Mouse (Mus musculus): ENCODE results near the gene Zfp142. TPM values are rescaled to one million over a fixed set of nuclear protein-coding genes. Genes with fewer than 3 reads are reported as not detected.

Gene Zfp142
- 7.1 and 7.8 TPM in 2 replicates for polyA plus RNA-seq (2014; fragmentation: Nextera tagmentation; extraction: Ambion mirVana)

GRCm38 (mm10) chr1:74587773-74588445, at the start of gene Zfp142, which contains the start of gene Bcs1l:
Gene Zfp142, minus strand, starts transcription at chr1:74588246.
Gene Bcs1l, plus strand, starts transcription at chr1:74588289.
- no peaks in the 10 kb centered on the region for H3K4me1 ChIP-seq (ENCODE audit: control insufficient read depth, insufficient read depth, low read length)
- peak within 1 kb of the TSS; percentile 78 for H3K9ac ChIP-seq (replicated peaks; ENCODE audit: low read length)
- ATAC-seq (replicated peaks; ENCODE audit: insufficient number of reproducible peaks, low FRiP score, low TSS enrichment, low read depth), result peak; percentile 99
- H3K9me3 ChIP-seq (replicated peaks; ENCODE audit: control insufficient read depth, low read length), result no peaks in the 10 kb centered on the region
- peak within 1 kb of the TSS; percentile 83 for H3K4me3 ChIP-seq (ENCODE audit: low read depth, low read length)
- no peaks in the 10 kb centered on the region for H3K27me3 ChIP-seq (ENCODE audit: control insufficient read depth, insufficient read depth, low read length)
- H3K36me3 ChIP-seq (replicated peaks; ENCODE audit: control insufficient read depth, insufficient read depth, low read depth, low read length), result no peaks in the 10 kb centered on the region
- peak within 1 kb of the TSS; percentile 63 for H3K27ac ChIP-seq (replicated peaks; ENCODE audit: low read depth, low read length)
- DNase-seq (ENCODE audit: low spot score), result peak; percentile 100
- peak within 1 kb of the TSS; percentile 74 for H3K4me2 ChIP-seq (ENCODE audit: low read depth, low read length)
- 0% methylated on average over 48 of the region's 48 CpGs for WGBS

- Histone ChIP-seq H3K4me1 (ENCODE audit: control insufficient read depth, insufficient read depth, low read length) (no peaks in the 10 kb centered on the region), H3K27ac (replicated peaks; ENCODE audit: low read depth, low read length) (no peak overlapping the region), H3K9ac (replicated peaks; ENCODE audit: low read length) (no peak overlapping the region), H3K9me3 (replicated peaks; ENCODE audit: control insufficient read depth, low read length) (no peaks in the 10 kb centered on the region), H3K36me3 (replicated peaks; ENCODE audit: control insufficient read depth, insufficient read depth, low read depth, low read length) (no peaks in the 10 kb centered on the region), H3K4me2 (ENCODE audit: low read depth, low read length) (no peak overlapping the region), H3K27me3 (ENCODE audit: control insufficient read depth, insufficient read depth, low read length) (no peaks in the 10 kb centered on the region), H3K4me3 (ENCODE audit: low read depth, low read length) (no peak overlapping the region)
- WGBS, result 89% methylated on average over 4 of the region's 4 CpGs
- DNase-seq (ENCODE audit: low spot score), result no peak
- ATAC-seq (replicated peaks; ENCODE audit: insufficient number of reproducible peaks, low FRiP score, low TSS enrichment, low read depth), result no peak
Observed at GRCm38 (mm10) chr1:74632734-74633133, 44.7 kb upstream of the Zfp142 start.

GRCm38 (mm10) chr1:74628001-74628400, 40.0 kb upstream of the Zfp142 start:
- DNase-seq (ENCODE audit: low spot score) (no peak), ATAC-seq (replicated peaks; ENCODE audit: insufficient number of reproducible peaks, low FRiP score, low TSS enrichment, low read depth) (no peak)
- H3K4me1 ChIP-seq (ENCODE audit: control insufficient read depth, insufficient read depth, low read length), result no peaks in the 10 kb centered on the region
- no peak overlapping the region for H3K9ac ChIP-seq (replicated peaks; ENCODE audit: low read length)
- WGBS, result 35% methylated on average over 7 of the region's 7 CpGs
- H3K4me2 ChIP-seq (ENCODE audit: low read depth, low read length), result no peak overlapping the region
- H3K9me3 ChIP-seq (replicated peaks; ENCODE audit: control insufficient read depth, low read length), result no peaks in the 10 kb centered on the region
- no peak overlapping the region for H3K4me3 ChIP-seq (ENCODE audit: low read depth, low read length)
- no peaks in the 10 kb centered on the region for H3K27me3 ChIP-seq (ENCODE audit: control insufficient read depth, insufficient read depth, low read length)
- H3K27ac ChIP-seq (replicated peaks; ENCODE audit: low read depth, low read length), result no peak overlapping the region
- H3K36me3 ChIP-seq (replicated peaks; ENCODE audit: control insufficient read depth, insufficient read depth, low read depth, low read length), result no peaks in the 10 kb centered on the region

GRCm38 (mm10) chr1:74626076-74626475, 38.0 kb upstream of the Zfp142 start:
- Histone ChIP-seq H3K4me2 (ENCODE audit: low read depth, low read length) (no peak overlapping the region), H3K9ac (replicated peaks; ENCODE audit: low read length) (no peak overlapping the region), H3K4me3 (ENCODE audit: low read depth, low read length) (no peak overlapping the region), H3K4me1 (ENCODE audit: control insufficient read depth, insufficient read depth, low read length) (no peaks in the 10 kb centered on the region), H3K27ac (replicated peaks; ENCODE audit: low read depth, low read length) (no peak overlapping the region), H3K27me3 (ENCODE audit: control insufficient read depth, insufficient read depth, low read length) (no peaks in the 10 kb centered on the region), H3K9me3 (replicated peaks; ENCODE audit: control insufficient read depth, low read length) (no peaks in the 10 kb centered on the region), H3K36me3 (replicated peaks; ENCODE audit: control insufficient read depth, insufficient read depth, low read depth, low read length) (no peaks in the 10 kb centered on the region)
- ATAC-seq (replicated peaks; ENCODE audit: insufficient number of reproducible peaks, low FRiP score, low TSS enrichment, low read depth) (no peak), DNase-seq (ENCODE audit: low spot score) (no peak)
- WGBS, result 84% methylated on average over 4 of the region's 4 CpGs

GRCm38 (mm10) chr1:74624183-74624582, 36.1 kb upstream of the Zfp142 start:
- H3K27ac ChIP-seq (replicated peaks; ENCODE audit: low read depth, low read length), result no peak overlapping the region
- no peak overlapping the region for H3K4me3 ChIP-seq (ENCODE audit: low read depth, low read length)
- H3K4me1 ChIP-seq (ENCODE audit: control insufficient read depth, insufficient read depth, low read length), result no peaks in the 10 kb centered on the region
- ATAC-seq (replicated peaks; ENCODE audit: insufficient number of reproducible peaks, low FRiP score, low TSS enrichment, low read depth), result no peak
- WGBS, result 88% methylated on average over 1 of the region's 1 CpGs
- H3K9me3 ChIP-seq (replicated peaks; ENCODE audit: control insufficient read depth, low read length), result no peaks in the 10 kb centered on the region
- no peak for DNase-seq (ENCODE audit: low spot score)
- H3K36me3 ChIP-seq (replicated peaks; ENCODE audit: control insufficient read depth, insufficient read depth, low read depth, low read length), result no peaks in the 10 kb centered on the region
- H3K27me3 ChIP-seq (ENCODE audit: control insufficient read depth, insufficient read depth, low read length), result no peaks in the 10 kb centered on the region
- H3K4me2 ChIP-seq (ENCODE audit: low read depth, low read length), result no peak overlapping the region
- H3K9ac ChIP-seq (replicated peaks; ENCODE audit: low read length), result no peak overlapping the region

- Histone ChIP-seq H3K27ac (replicated peaks; ENCODE audit: low read depth, low read length) (no peak within 1 kb of the TSS), H3K36me3 (replicated peaks; ENCODE audit: control insufficient read depth, insufficient read depth, low read depth, low read length) (no peaks in the 10 kb centered on the region; the same call in 1 of the 2 replicates), H3K9ac (replicated peaks; ENCODE audit: low read length) (peak within 1 kb of the TSS; percentile 80), H3K4me1 (ENCODE audit: control insufficient read depth, insufficient read depth, low read length) (no peaks in the 10 kb centered on the region), H3K27me3 (ENCODE audit: control insufficient read depth, insufficient read depth, low read length) (no peaks in the 10 kb centered on the region), H3K4me3 (ENCODE audit: low read depth, low read length) (peak within 1 kb of the TSS; percentile 87), H3K4me2 (ENCODE audit: low read depth, low read length) (peak within 1 kb of the TSS; percentile 46), H3K9me3 (replicated peaks; ENCODE audit: control insufficient read depth, low read length) (no peaks in the 10 kb centered on the region)
- WGBS, result 8% methylated on average over 25 of the region's 25 CpGs
- ATAC-seq (replicated peaks; ENCODE audit: insufficient number of reproducible peaks, low FRiP score, low TSS enrichment, low read depth), result peak; percentile 77
- DNase-seq (ENCODE audit: low spot score), result peak; percentile 97
Observed at GRCm38 (mm10) chr1:74601267-74601962, 13.4 kb upstream of the Zfp142 start, which contains the start of the genes Rnf25 and Stk36. Gene Rnf25, minus strand, starts transcription at chr1:74601397. Gene Stk36, plus strand, starts transcription at chr1:74601445.

- 9% methylated on average over 23 of the region's 26 CpGs for WGBS
- H3K4me3 ChIP-seq (ENCODE audit: low read depth, low read length), result peak overlapping the region; percentile 87
- peak overlapping the region; percentile 80 for H3K9ac ChIP-seq (replicated peaks; ENCODE audit: low read length)
- DNase-seq (ENCODE audit: low spot score) (no peak), ATAC-seq (replicated peaks; ENCODE audit: insufficient number of reproducible peaks, low FRiP score, low TSS enrichment, low read depth) (peak; percentile 73)
- no peaks in the 10 kb centered on the region; the same call in 1 of the 2 replicates for H3K36me3 ChIP-seq (replicated peaks; ENCODE audit: control insufficient read depth, insufficient read depth, low read depth, low read length)
- H3K27me3 ChIP-seq (ENCODE audit: control insufficient read depth, insufficient read depth, low read length), result no peaks in the 10 kb centered on the region
- no peaks in the 10 kb centered on the region for H3K9me3 ChIP-seq (replicated peaks; ENCODE audit: control insufficient read depth, low read length)
- no peaks in the 10 kb centered on the region for H3K4me1 ChIP-seq (ENCODE audit: control insufficient read depth, insufficient read depth, low read length)
- peak overlapping the region; percentile 46 for H3K4me2 ChIP-seq (ENCODE audit: low read depth, low read length)
- H3K27ac ChIP-seq (replicated peaks; ENCODE audit: low read depth, low read length), result no peak overlapping the region
Observed at GRCm38 (mm10) chr1:74600501-74601266, 12.6 kb upstream of the Zfp142 start.
